Mouse (Mus musculus) lung, embryonic 16.5 days (tissue): ENCODE data around the gene Wars. TPM values are rescaled to one million over a fixed set of nuclear protein-coding genes. Genes with fewer than 3 reads are reported as not detected.

Source experiments
- ATAC-seq: fragments of 200-750 bp; cut with Nextera tagmentation; 2 replicates; pipeline ENCODE4 v1.8.0; 2017; ENCODE audit warnings: low read depth, mild to moderate bottlenecking, moderate library complexity
- H3K27ac ChIP-seq: fragments of 300-500 bp; sonication (generic); 2 replicates; pipeline ENCODE4 v1.5.1; 2014; ENCODE audit warnings: mild to moderate bottlenecking, control low read depth, low read length
- H3K27me3 ChIP-seq: fragments of 300-500 bp; sonication (generic); 2 replicates; pipeline ENCODE4 v1.6.1; 2014; ENCODE audit warnings: low read depth, low read length, mixed read lengths; ENCODE audit not compliant: control insufficient read depth, insufficient read depth
- H3K36me3 ChIP-seq: fragments of 300-500 bp; sonication (generic); 2 replicates; pipeline ENCODE4 v1.6.1; 2014; ENCODE audit warnings: low read length; ENCODE audit not compliant: control insufficient read depth, insufficient read depth
- H3K4me1 ChIP-seq: fragments of 300-500 bp; sonication (generic); replicated peaks from 2 replicates; pipeline ENCODE4 v1.6.1; 2014; ENCODE audit warnings: low read length, mixed read lengths; ENCODE audit not compliant: control insufficient read depth, insufficient read depth
- H3K4me2 ChIP-seq: fragments of 300-500 bp; sonication (generic); 2 replicates; pipeline ENCODE4 v1.6.1; 2014; ENCODE audit warnings: low read depth, low read length, control low read depth
- H3K4me3 ChIP-seq: fragments of 300-500 bp; sonication (generic); 2 replicates; pipeline ENCODE4 v1.5.1; 2014; ENCODE audit warnings: mild to moderate bottlenecking, low read length, control low read depth
- H3K9ac ChIP-seq: fragments of 300-500 bp; sonication (generic); 2 replicates; pipeline ENCODE4 v1.6.1; 2014; ENCODE audit warnings: low read length, control low read depth
- H3K9me3 ChIP-seq: fragments of 300-500 bp; sonication (generic); 2 replicates; pipeline ENCODE4 v1.6.1; 2016; ENCODE audit warnings: low read length; ENCODE audit not compliant: control insufficient read depth
- WGBS: fragments of 180-500 bp; shearing (Covaris S2); extraction: QIAGEN DNeasy Blood & Tissue Kit; methylation state at CpG from one replicate; pipeline ENCODE4 v1.1.7; 2014; 5-methylcytosine and 5-hydroxymethylcytosine counted together
- polyA plus RNA-seq: library from polyadenylated mRNA; unstranded; fragments of >200 nt; fragmentation: Nextera tagmentation; extraction: Ambion mirVana; gene quantifications from 2 replicates; pipeline ENCODE4 v1.2.1, GENCODE M21; 2015

Gene Wars
- polyA plus RNA-seq, 1 experiment from 2014 or later, result 77.8 TPM

- Histone ChIP-seq H3K36me3 (peaks cover 17% of the 10 kb centered on the region), H3K27me3 (no peaks in the 10 kb centered on the region), H3K4me1 (no peaks in the 10 kb centered on the region), H3K27ac (no peak overlapping the region), H3K4me3 (no peak overlapping the region), H3K9ac (no peak overlapping the region), H3K4me2 (no peak overlapping the region), H3K9me3 (no peaks in the 10 kb centered on the region)
- ATAC-seq, result no peak
- 87% methylated on average over 5 of the region's 5 CpGs for WGBS
Observed at GRCm38 (mm10) chr12:108880606-108881005, 13.4 kb downstream of the Wars start.

GRCm38 (mm10) chr12:108879138-108879537 lies 14.8 kb downstream of the Wars start:
- H3K36me3 ChIP-seq, result peaks cover 24% of the 10 kb centered on the region
- H3K4me3 ChIP-seq, result no peak overlapping the region
- no peak for ATAC-seq
- no peak overlapping the region for H3K4me2 ChIP-seq
- no peak overlapping the region for H3K9ac ChIP-seq
- no peaks in the 10 kb centered on the region for H3K9me3 ChIP-seq
- no peaks in the 10 kb centered on the region for H3K27me3 ChIP-seq
- no peak overlapping the region for H3K27ac ChIP-seq
- WGBS, result 72% methylated on average over 4 of the region's 4 CpGs
- no peaks in the 10 kb centered on the region for H3K4me1 ChIP-seq

DNA sequence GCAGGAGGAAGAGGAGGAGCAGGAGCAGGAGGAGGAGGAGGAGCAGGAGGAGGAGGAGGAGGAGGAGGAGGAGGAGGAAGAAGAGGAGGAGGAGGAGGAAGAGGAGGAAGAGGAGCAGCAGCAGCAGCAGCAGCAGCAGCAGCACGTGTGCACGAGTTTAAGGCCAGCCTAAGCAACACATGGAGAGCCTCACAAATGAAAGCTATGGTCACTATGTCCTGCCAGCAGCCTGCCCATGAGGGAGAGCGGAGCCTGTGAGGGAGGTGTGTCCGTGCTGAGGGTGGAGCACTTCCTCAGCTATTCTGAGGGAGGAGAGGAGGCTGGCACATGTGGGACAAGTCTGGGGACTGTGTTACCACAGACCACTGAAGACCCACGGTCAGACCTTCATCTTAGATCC lies 20.9 kb downstream of the Wars start:
- Histone ChIP-seq H3K4me3 (no peak overlapping the region), H3K4me2 (no peak overlapping the region), H3K9ac (no peak overlapping the region), H3K4me1 (no peaks in the 10 kb centered on the region), H3K27me3 (no peaks in the 10 kb centered on the region), H3K36me3 (peaks cover 30% of the 10 kb centered on the region), H3K9me3 (no peaks in the 10 kb centered on the region), H3K27ac (no peak overlapping the region)
- ATAC-seq, result no peak
- 71% methylated on average over 5 of the region's 5 CpGs for WGBS

DNA sequence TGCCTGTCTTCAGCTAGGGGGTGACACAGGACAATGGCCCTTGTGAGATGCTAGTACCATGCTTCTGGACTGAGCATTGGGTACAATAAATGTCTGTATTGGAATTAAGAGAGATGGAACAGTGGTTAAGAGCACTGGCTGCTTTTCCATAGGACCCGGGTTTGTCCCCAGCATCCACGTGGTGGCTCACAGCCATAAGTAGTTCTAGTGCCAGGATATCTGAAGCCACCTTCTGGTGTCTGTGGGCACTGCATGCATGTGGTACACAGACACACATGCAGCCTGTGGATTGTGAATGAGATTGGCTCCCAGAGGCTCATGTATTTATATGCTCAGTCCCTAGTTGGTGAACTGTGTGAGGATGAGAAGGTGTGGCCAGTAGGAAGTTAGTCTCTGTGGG lies 24.4 kb downstream of the Wars start:
- peaks cover 2% of the 10 kb centered on the region for H3K4me1 ChIP-seq
- no peak overlapping the region for H3K4me2 ChIP-seq
- H3K36me3 ChIP-seq, result peaks cover 21% of the 10 kb centered on the region
- H3K4me3 ChIP-seq, result no peak overlapping the region
- no peaks in the 10 kb centered on the region for H3K9me3 ChIP-seq
- H3K9ac ChIP-seq, result no peak overlapping the region
- no peak for ATAC-seq
- no peaks in the 10 kb centered on the region for H3K27me3 ChIP-seq
- WGBS, result 69% methylated on average over 2 of the region's 2 CpGs
- H3K27ac ChIP-seq, result no peak overlapping the region

DNA sequence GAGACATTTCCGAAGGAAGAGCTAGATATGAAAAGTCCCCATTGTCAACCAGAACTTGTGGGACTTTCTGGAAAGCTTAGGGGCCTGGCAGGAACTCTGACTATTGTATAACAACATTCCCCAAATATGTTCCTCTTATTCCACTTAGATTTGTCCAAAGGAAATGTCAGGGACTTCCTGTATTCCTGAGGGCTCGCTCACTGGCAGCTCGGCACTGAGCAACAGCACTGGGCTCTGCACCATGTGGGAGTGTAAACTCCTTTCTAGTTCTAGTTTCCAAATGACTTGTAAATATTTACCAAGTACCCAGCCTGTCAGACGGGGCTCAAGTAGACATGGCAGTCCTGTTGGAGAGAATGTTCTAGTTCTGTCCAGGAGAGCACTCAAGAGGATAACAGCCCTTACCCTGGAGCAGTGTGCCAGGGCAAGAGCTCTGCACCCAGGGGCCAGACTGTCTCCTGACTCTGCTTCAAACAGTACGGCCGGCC lies 28.9 kb downstream of the Wars start:
- Histone ChIP-seq H3K4me3 (no peak overlapping the region), H3K27ac (peak overlapping the region; percentile 33), H3K9ac (no peak overlapping the region), H3K9me3 (no peaks in the 10 kb centered on the region), H3K4me1 (peaks cover 3% of the 10 kb centered on the region), H3K27me3 (no peaks in the 10 kb centered on the region), H3K4me2 (no peak overlapping the region), H3K36me3 (peaks cover 19% of the 10 kb centered on the region)
- 52% methylated on average over 6 of the region's 6 CpGs for WGBS
- peak; percentile 85 for ATAC-seq

GRCm38 (mm10) chr12:108858486-108858885 lies 35.5 kb downstream of the Wars start:
- ATAC-seq, result no peak
- H3K36me3 ChIP-seq, result peaks cover 10% of the 10 kb centered on the region
- H3K9me3 ChIP-seq, result no peaks in the 10 kb centered on the region
- H3K4me3 ChIP-seq, result no peak overlapping the region
- H3K4me1 ChIP-seq, result peaks cover 9% of the 10 kb centered on the region
- no peak overlapping the region for H3K4me2 ChIP-seq
- WGBS, result 78% methylated on average over 5 of the region's 5 CpGs
- peak overlapping the region; percentile 58 for H3K27ac ChIP-seq
- H3K27me3 ChIP-seq, result no peaks in the 10 kb centered on the region
- H3K9ac ChIP-seq, result no peak overlapping the region; the same call in 1 of the 2 replicates

- WGBS, result 49% methylated on average over 7 of the region's 7 CpGs
- Histone ChIP-seq H3K9ac (peak overlapping the region; percentile 11; the same call in 1 of the 2 replicates), H3K4me2 (no peak overlapping the region; the same call in 1 of the 2 replicates), H3K4me1 (peaks cover 9% of the 10 kb centered on the region), H3K27me3 (no peaks in the 10 kb centered on the region), H3K4me3 (no peak overlapping the region), H3K36me3 (peaks cover 10% of the 10 kb centered on the region), H3K9me3 (no peaks in the 10 kb centered on the region), H3K27ac (peak overlapping the region; percentile 58)
- ATAC-seq, result peak; percentile 90
Observed at GRCm38 (mm10) chr12:108857589-108858184, 36.3 kb downstream of the Wars start.

DNA sequence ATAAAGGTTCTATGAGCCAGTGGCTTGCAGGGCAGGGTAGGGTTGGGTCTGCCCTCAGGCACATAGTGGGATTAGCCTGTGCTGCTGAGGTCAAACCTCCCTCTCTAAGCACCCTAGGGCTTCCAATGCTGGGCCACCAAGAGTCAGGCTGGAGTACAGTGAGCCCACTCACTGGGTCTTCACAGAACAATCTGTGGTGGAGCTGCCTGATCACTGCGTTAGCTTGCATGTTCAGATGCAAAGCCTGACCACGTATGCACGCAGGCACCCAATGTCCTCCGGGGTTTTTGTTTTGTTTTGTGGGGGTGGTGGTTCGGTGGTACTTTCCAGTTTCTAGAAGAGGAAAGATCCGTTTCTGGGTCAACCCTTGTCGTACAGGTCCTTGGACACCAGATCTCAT lies 36.9 kb downstream of the Wars start:
- no peak overlapping the region for H3K9ac ChIP-seq
- no peak overlapping the region; the same call in 1 of the 2 replicates for H3K27ac ChIP-seq
- H3K36me3 ChIP-seq, result peaks cover 7% of the 10 kb centered on the region; the same call in 1 of the 2 replicates
- no peak overlapping the region for H3K4me3 ChIP-seq
- no peaks in the 10 kb centered on the region for H3K27me3 ChIP-seq
- no peaks in the 10 kb centered on the region for H3K9me3 ChIP-seq
- peaks cover 9% of the 10 kb centered on the region for H3K4me1 ChIP-seq
- no peak overlapping the region for H3K4me2 ChIP-seq
- WGBS, result 79% methylated on average over 7 of the region's 7 CpGs
- ATAC-seq, result no peak

DNA sequence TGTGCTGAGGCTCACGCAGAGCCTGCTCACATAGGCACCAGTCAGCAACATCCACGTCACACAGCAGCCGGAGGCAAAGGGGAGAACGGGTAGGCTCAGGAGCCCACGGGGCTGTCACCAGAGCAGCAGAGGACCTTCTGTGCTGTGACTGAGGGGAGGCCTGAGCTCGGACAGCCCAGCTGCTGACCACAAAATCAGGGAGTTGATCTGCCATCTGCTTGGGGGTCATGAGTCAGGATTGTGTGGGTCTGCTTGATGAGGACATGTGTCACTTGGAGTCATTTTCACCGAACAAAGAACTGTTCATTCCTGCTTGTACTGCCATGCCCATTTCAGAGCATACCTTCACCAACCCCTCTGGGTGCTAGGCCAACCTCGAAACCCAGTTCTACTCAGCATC lies 37.8 kb downstream of the Wars start:
- 82% methylated on average over 8 of the region's 8 CpGs for whole genome bisulfite sequencing
- no peak overlapping the region for H3K27ac ChIP-seq

More for the DNA sequence above, 37.8 kb downstream of the Wars start:
- no peak for ATAC-seq
- no peaks in the 10 kb centered on the region for H3K9me3 ChIP-seq
- H3K27me3 ChIP-seq, result no peaks in the 10 kb centered on the region
- H3K4me2 ChIP-seq, result no peak overlapping the region
- peaks cover 9% of the 10 kb centered on the region for H3K4me1 ChIP-seq
- H3K4me3 ChIP-seq, result no peak overlapping the region
- H3K36me3 ChIP-seq, result peaks cover 3% of the 10 kb centered on the region; the same call in 1 of the 2 replicates
- H3K9ac ChIP-seq, result no peak overlapping the region
